Mouse (Mus musculus): ENCODE data around the gene Gmcl1.

The Gmcl1 gene

DNA sequence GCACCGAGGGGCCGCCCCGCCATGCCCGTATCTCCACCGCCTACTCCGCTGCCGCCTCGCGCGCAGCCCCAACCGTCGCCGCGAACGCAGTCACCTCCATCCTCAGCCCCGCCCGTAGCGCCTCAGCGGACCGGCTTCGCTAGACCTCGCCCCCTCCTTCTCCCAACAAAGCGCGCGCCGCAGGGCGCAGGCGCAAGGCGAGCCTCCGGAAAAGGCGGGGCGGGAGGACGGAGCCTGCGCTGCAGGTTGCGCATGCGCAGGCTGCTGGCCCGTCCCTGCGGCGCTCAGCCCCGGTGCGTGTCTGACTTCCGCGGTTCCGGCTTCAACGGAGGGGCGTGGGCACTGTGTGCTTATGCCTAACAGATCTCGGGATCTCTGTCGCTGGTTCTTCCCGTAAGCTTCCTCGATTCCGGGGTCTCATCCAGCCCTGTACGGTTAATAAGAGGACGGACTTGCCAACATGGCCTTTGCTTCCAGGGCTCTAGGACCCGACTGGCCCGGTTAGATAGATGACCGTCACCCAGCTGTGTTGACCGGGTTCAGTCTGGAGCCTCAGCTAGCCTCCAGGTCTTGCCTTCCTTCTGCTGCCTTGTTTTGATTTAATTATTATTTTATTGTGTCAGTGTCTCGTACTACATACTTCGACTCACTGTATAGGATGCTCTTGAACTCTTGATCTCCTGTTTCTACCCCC lies at the start of gene Gmcl1:
Gmcl1 (minus strand) TSS at position 201 of the 694 bp plus-strand sequence.
- DNase-seq = peak; percentile 95

DNA sequence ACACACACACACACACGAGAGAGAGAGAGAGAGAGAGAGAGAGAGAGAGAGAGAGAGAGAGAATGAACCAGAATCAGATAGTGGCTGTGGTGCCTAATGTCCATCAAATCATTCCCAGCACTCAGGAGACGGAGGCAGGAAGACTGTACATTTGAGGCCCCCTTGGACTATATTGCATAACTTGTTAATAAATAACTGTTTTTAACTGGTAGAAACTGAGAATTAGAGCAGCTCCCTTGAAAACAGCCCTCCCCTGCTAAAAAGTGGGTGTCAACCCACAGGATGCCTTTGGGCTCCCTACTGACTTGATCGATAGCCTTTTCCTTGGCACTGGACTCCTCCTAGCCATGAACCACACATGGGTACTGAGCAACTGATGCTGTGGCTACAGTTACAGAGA lies 49.2 kb upstream of the Gmcl1 start:
- DNase-seq = no peak

DNA sequence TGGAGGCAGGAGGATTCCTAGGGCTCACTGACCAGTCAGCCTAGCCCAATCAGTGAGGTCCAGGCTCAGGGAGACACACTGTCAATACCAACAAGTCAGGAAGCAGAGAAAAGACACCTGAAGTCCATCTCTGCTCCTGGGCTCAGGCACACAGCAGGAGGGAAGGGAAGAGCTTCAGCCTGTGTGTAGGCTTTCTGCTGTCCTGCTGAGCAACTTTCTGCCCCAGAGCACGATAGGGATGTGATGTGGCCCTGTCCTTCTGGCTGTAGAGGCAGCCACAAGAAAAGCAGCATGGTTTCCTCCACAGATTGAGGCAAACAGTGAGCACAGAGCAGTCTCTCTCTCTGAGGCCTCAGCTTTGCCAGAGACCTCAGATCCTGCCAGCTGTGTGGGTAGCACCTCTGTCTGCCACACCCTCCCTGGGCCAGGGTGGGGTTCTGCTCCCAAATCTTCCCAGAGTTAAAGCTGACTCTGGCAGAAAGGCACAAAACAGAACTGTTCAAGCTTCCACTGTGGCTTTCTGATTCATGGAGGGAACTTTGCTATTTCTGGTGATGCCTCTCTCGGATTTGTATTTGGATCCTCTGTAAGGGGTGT lies 48.3 kb upstream of the Gmcl1 start:
- no peak for DNase-seq

DNA sequence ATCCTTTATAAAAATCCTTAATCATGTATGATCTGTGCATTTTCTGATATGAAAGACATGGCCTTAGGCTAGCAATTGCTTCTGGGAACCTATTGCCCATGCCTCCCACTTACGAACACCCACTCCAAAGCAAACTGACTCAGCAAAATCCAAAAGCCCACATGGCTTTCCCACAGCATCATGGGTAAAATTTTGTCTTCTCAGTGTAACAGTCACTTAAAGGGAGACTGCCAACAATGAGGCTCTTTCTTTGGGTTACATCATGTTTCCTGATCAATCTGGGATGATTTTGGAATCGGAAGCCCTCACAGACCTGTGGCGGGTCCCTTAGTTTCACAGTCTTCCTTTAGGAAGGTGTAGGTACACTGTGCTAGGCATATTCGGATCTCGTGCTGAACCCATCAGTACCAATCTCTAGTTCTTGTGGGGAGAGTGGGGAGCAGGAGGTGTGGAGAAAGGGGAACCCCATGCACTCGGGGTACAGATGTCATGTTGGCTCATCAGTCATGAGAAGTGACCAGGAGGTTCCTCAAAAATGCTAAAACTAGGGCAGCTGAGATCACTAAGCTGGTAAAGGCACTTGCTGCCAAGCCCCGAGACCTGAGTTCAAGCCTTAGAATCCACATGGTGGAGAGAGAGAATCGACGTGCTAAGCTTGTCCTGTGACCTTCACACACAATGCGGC lies 45.9 kb upstream of the Gmcl1 start:
- DNase-seq = no peak

DNA sequence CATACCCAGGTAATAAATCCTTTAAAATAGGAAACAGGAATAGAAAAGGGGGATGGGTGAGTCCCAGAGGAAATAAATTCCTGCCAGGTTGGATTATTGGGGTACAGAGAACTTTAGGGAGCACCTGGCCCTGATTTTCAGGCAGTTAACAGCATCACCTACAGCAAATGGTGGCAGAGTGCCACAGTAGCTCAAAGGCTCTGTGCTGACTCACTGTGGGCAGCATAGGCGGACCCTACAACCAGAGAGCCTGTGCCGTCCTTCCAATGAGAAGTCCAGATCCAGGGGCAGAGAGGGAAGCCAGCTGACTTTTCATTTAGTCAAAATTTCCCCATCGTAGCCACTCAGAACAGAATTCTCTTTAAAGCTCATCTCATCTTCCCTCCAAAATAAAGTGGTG lies 44.0 kb upstream of the Gmcl1 start:
- DNase-seq = no peak

DNA sequence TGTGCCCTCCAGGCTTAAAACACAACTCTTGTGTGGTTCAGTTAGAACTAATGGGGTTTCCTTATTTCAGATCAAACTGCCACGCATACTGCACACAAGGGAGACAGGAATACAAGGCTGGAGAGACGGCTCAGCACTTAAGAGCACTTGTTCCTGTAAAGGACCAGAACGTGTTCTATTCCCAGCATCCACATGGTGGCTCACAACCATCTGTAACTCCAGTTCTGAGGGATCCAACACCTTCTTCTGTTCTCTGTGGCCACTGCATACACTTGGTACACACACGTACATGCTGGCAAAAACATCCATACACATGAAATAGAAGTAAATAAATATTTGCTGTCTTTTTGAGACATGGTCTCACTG lies 43.5 kb upstream of the Gmcl1 start:
- DNase-seq = no peak

DNA sequence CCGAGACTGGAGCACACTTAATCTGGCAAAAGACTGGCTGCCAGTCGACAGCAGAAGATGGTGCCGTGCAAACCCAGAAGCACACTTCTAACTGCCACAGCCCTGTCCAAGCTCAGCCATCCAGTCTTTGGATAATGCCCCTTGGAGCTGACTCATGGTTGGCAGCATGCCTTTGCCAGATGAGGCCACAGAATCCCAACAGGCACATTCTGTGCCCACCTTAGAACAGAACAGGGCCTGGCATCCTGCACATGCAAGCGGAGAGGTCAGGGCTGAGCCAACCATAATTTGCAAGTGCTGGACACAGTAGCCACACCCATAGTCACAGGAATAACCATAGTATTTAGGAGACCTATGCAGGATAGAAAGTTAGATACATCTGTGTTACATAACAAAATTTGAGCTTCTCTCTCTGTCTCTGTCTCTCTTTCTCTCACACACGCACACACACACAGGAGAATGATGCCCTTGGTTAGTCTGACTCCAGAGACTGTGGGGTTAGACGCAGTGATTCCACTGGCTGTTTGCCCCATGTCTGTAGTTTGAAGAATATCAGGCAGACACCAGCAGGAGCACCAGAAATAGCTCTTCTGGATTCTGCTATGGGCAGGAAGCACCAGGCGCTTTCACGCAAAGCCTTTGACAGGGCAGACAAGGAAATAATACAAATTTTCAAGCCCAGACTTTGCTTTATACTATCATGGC lies 43.0 kb upstream of the Gmcl1 start:
- DNase-seq = no peak

DNA sequence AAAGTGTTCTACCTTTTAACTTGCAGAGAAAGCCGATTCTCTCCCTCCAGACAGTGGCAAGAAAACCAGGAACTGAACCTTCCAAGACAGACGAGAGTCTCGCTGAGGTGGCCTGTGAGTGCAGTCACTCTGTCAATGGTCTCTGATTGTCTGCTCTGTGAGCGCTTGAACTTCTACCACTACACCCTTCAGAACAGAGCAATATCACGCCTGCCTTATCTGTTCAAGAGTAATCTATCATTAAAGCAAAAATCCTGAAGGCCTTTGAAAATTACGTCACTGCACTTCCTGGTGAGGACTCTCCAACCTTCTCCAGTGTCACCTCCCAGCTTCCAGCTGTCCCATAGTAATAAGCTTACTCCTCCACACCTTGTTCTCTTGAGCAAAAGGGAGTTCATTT lies 41.8 kb upstream of the Gmcl1 start:
- DNase-seq = no peak

DNA sequence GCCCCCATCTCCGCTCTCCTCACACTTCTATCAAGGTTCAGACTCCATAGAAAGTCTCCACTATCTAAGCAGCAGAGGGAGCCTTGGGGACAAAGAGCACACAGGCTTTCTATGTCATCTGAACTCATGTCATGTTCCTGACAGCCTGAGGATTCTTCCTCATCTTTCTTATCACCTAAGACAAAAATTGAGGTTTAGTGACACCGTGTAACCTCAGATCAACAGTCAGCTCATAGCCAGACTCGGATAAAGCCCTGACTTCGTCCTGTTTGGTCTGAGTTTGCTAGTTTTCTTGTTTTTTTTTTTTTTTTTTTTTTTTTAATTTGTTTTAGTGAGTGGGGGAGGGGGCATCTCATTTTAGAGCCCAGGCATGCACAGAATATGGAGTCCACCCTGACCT lies 40.6 kb upstream of the Gmcl1 start:
- no peak for DNase-seq

DNA sequence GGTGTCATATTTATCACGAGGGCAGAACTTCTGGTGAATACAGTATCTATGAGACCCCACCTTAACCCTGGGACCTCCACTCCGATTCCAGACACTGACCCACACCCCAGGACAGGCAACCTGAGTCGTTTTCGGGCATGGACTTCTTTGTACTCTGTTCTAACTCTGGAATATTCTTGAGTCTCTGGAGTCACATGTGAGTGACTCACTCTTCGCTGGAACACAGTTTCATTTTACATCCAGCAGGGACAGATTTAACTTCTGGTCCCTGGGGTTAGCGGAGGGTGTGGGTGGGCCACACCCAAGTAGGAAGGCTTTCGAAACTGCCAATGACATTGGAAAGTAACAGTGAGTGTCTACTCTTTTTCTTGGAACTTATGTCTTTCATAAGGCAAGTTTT lies 39.4 kb upstream of the Gmcl1 start:
- no peak for DNase-seq

DNA sequence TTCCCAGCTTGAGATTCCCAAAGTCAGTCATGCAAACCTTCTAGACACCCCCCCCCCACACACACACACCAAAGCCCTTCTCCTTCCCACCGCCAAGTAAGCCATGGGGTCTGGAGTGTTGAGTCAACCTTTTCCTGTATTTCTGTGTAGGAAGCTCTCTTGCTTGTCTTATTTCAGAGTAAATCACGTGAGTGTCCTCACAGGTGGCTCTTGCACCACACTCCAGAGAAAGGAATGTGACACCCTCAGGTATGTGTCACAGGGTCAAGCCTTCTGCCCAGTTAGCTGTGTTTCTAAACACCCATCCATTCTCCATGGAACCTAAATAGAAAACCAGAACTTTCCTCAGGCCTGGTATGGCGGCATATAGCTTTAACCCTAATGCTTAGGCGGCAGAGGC lies 35.8 kb upstream of the Gmcl1 start:
- DNase-seq = no peak

DNA sequence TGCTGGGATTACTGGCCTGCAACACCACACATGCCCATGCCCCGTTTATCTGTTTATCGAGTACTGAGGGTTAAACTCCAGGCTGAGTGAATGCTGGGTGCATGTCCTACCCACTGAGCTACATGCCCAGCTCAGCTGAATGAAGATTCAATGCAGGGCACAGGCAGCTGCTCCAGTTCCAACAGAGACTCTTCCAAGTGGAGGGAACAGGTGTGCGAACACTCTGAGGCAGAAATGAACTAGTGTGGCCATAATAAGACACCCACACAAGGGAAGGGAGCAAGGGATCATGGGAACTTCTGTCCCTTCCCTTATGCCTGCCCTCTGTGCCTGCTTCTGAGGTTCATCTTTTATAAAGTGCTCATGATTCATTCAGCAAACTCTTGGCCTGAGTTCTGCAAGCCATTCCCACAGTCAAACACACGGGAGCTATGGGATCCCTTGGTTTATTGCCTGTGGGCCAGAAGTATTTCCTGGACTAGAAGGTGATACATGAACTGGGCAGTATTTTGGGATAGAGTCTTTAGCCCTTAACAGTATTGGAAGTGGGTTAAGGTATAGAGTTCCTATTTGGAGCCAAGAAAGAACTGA lies 35.1 kb upstream of the Gmcl1 start:
- no peak for DNase-seq

DNA sequence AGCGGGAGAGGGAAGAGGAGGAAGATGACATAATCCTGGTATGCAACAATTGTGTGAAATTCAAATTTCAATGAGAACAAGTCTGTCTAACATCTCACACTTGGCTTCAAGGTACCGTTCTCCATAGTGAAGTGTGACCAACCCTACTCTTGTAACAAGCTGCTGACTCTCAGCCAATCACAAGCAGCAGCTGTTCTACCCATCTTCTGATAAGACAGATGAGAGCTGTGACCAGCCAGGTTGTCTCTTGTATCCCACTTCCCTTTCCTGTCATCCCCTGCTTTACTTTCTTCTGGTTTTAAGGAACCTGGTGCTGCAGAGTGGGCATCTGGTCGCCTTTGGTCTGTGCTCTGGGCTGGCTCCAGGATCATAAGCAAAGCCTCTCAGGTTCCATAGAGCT lies 34.3 kb upstream of the Gmcl1 start:
- DNase-seq = no peak

DNA sequence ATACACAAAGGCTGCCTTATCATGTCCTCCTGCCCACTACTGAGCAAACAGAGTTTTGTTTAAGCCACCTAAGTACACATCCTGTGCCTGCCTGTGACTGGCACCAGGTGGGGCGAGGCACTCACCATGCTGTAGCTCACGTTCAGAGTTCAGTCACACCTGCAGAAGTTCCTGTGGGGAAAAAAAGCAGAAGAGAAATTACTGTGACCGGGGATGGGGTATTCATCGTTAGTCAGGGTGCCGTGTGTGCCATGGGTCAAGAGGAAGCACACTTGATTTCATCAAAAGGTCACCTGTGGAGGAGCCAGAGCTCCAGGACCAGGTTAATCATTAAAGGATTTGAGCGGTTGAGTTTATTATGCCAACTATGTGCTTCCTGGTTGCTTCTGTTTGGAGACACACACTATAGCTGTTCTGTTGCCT lies 32.5 kb upstream of the Gmcl1 start:
- no peak for DNase-seq

DNA sequence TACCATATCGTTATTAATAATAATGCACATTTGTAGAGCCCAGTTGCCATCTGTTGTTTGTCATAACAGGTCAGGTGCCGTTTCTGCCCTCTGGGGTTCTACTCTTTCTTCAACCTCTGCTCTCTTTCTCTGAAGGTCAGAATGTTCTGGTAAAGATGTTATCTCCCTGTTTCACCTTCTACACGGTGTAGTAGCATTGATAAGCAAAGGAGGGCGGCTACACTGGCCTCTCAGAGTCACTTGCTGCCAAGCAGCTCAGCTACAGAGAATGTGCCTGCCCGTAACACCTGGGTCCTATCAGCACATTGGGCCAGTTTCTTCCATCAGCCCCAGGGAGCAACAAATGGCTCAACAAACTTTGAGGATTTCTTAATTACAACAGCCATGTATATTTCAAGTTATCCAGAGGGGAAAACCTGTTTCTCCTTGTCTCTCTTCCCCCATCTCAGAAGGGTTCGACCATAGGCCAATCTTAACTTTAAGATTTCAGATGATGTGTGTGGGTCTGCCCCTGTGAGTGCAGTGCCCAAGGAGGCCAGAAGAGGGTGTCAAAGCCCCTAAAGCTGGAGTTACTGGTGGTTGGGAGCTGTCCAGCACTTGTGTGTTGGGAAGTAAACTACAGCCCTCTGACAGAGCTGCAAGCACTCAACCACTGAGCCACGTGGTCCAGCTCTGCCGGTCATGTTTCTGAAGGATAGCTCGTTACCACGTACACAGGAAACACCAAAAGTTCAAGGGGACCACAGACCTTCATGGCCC lies 21.1 kb upstream of the Gmcl1 start:
- no peak for DNase-seq

DNA sequence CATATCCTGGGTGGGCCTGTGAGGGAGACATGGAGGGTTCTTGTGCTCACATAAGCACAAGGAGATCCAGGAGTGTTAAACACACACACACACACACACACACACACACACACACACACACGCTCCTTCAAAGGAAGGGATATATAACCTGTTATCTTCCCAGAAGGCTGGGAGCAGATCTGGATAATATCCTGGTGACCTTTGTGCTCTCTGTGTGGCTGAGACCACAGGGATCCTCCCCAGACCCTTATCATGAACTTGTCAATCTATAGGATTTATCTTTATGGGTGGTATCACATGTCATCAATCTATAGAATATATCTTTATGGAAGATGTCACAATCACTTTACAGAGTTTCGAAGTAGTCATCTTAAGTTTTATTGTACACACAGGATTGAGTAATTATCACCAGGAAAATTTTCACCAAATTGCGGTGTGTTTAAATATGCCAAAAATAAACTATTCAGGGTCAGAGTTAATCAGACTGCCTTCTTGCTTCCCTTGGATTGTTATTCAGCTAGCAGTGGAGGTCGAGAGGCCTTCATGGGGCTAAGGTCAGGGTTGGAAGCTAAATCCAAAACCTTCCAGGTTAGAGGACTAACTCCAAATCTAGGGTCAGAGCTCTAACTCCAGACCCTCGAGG lies 19.8 kb upstream of the Gmcl1 start:
- no peak for DNase-seq

DNA sequence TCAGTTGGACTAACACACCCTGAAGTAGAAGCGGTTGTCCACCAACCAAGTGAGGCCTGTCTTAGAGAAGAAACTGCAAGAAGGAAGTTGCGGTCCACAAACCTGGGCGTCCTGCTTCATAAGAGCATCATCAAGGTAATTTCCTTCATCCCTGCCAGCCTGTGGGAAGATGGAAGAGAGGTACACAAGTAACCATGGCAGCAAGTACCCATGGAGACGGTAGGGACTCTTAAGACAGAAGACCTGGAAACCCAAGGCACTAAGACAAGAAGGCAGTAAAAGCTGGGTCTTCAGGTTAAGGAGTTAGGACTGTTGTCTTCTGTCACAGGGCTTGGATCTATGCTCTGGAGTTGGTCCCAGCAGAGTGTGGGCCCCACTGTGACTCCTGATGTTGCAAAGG lies 17.8 kb upstream of the Gmcl1 start:
- no peak for DNase-seq

DNA sequence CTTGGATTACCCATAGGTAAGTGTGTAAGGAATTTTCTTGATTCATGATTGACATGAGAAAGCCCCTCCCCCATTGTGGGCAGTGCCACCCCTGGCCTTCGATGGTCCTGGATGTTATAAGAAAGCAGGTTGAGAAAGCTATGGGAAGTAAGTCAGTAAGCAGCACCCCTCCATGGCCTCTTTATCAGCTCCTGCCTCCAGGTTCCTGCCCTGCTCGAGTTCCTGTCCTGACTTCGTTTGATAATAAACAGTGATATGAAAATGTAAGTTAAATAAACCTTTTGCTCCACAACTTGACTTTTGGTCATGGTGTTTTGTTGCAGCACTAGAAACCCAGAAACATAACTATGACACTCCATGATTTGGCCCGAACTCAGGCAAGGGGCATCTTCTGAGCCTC lies 16.6 kb upstream of the Gmcl1 start:
- no peak for DNase-seq

DNA sequence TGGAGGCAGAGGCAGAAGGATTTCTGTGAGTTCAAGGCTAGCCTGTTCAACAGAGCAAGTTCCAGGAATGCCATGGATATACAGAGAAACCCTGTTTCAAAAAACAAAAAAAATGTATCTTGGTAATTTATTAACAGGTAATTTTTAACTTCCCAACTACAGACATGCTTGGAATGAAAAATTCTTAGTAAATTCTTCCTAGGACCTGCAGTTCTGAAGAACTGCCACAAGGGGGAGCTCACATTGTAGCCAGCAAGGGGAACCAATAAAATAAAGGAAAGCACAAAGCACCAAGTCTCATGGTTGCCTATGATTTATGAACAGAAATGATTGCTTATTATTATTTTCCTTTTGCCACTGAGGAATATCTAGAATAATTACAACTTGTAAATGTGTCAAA lies 14.0 kb upstream of the Gmcl1 start:
- peak; percentile 37 for DNase-seq

DNA sequence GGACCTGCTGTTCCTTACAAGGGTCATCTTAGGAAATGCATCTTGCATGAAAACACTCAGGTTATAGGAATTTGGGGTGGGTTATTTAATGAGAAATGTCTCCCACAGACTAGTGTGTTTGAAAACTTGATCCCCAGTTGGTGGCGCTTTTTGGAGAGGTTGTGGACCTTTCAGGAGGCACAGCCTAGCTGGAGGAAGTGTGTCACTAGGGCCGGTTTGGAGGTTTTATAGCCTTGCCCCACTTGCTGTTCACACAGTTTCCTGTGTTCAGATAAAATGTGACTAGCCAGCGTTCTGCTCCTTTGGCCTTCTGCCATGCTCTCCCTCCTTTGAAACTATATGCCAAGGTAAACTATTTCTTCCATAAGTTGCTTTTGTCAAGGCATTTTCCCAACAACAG lies 7.5 kb upstream of the Gmcl1 start:
- no peak for DNase-seq

DNA sequence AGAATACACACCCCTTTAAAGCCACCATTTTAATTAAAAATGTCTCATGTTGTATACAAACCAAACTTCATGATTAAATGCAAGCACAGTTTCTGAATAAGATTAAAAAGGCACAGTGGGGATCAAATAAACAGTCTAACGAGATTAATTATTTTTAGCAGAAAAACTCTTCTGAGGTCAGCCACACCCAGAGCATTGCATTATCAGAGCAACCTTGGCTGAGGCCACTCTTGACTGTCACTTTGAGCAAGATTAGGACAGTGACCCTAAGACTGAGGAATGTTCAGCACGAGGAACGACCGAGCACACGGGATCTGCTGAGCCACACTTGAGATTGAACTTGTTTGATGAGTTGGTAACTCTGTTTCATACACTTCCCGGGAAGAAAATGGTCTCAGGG lies 3.6 kb upstream of the Gmcl1 start:
- DNase-seq = no peak

DNA sequence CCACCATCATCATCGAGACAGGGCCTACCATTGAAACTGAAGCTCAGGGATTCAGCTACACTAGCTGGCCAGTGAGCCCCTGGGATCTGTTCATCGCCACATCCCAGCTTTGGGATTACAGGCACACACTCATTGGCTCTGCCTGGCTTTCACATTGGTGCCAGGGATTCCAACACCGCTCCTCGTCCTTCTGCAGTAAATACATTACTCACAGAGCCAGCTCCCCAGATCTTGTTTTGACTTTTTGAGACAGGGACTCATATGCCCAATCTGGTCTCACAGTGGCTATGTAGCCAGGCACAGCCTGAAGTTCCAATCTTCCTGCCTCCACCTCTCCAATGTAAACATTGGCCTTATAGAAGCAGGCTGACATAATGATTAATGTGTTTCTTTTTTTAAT lies 3.1 kb upstream of the Gmcl1 start:
- no peak for DNase-seq
